Mouse (Mus musculus): ENCODE measurements around the gene Spire2.

DNA sequence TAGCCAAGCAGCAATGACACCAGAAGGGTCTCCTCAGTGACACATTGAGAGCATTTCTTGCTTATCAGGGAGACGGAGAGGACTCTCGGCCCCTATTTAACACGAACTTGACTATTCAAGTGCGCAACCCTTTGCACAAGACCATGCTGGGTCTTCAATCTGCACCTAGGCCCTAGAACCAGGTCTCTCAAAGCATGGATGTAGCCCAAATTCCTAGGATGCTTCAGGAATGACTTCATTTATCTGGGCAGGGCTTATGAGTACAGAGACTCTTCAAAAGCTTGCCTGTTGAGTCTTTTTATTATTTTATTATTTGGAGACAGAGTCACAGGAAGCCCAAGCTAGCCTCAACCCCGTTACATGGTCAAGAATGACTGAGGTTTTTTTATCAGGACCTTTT is 48.0 kb upstream of the Spire2 start:
- TF ChIP-seq CTCF (IDR thresholded peaks at IDR 0.05; ENCODE audit: insufficient read depth, low read depth, low read length) (no peak), POLR2A (IDR thresholded peaks at IDR 0.05; ENCODE audit: insufficient read depth, low read depth, low read length) (no peak)

Measured in olfactory bulb, adult 2 months (tissue).